Mouse (Mus musculus): Measurements from ENCODE around the gene Rab19.
"Not testable (repeated sequence)": the region's sequence is repeated elsewhere in the genome, so short reads cannot be mapped to it uniquely, and the experiment has no call there.

Rab19 gene

DNA sequence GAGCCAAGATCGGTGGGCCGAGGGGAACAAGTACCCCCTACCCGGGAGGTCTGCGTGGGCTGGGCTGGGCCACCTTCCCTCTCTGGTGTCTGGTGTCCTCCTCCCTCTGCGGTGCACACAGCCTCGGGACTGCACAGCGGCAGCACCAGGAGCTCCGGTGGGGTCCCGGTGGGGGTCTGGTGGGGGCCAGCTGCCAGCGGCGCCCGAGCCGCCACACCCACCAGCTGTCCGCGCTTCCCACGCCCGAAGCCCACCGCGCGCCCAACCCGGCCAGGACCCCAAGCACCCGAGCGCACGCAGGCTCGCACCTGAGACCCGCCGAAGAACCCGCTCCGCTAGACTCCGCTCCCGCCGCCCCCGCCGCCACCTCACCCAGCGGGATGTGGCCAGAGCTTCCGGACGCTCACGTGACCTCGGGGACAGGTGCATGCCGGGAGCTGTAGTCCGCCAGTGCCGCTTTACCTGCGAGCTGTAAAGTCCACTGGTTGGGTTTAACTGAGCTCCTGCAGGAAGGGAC is 3.6 kb upstream of the Rab19 start, which contains the start of gene Slc37a3:
TSS of gene Slc37a3 (minus strand) at position 365 of the 517 bp plus-strand sequence.
- in situ Hi-C loops (cut with MboI; ENCODE audit: low pct_unique_long_range_greater_than_20kb in 1 of 2, low sequenced_read_pairs in 2 of 2, unreplicated experiment in 1 of 2) = no loop called here

DNA sequence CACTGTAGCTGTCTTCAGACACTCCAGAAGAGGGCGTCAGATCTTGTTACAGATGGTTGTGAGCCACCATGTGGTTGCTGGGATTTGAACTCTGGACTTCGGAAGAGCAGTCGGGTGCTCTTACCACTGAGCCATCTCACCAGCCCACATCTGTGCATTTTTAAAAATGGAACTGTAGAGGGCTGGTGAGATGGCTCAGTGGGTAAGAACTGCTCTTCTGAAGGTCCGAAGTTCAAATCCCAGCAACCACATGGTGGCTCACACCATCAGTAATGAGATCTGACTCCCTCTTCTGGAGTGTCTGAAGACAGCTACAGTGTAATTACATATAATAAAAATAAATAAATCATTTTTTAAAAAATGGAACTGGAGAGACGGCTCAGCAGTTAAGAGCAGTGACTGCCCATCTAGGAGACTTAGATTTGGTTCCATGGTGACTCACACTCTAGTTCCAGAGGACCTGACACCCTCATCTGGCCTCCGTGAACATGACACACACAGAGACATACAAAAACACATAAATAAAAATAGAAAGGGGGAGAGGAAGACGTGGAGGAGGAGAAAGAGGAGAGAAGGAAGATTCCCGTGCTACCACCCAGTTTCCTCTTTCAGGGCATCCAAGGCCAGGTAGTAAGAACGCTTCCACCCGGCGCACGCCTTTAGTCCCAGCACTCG is 2.7 kb upstream of the Rab19 start:
- in situ Hi-C loops (cut with MboI; ENCODE audit: low pct_unique_long_range_greater_than_20kb in 1 of 2, low sequenced_read_pairs in 2 of 2, unreplicated experiment in 1 of 2) = not testable (repeated sequence)

DNA sequence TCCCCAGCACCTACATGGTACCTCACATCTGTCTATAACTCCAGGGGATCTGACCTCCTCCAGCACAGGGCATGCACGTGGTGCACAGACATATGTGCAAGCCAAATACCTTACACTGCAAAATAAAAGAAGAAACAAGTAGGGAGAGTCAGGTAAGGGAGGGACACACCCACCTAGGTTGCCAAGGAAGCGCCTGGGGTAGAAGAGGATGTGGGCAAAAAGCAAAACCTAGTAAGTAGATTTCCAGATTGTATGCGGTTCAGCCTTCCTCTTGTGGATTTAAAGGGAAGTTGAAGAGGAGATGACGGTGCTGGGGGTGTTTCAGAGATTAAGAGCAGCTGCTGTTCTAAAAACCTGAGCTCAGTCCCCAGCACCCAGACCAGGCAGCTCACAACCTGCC is 1.8 kb upstream of the Rab19 start:
- in situ Hi-C loops (cut with MboI; ENCODE audit: low pct_unique_long_range_greater_than_20kb in 1 of 2, low sequenced_read_pairs in 2 of 2, unreplicated experiment in 1 of 2) = no loop called here

DNA sequence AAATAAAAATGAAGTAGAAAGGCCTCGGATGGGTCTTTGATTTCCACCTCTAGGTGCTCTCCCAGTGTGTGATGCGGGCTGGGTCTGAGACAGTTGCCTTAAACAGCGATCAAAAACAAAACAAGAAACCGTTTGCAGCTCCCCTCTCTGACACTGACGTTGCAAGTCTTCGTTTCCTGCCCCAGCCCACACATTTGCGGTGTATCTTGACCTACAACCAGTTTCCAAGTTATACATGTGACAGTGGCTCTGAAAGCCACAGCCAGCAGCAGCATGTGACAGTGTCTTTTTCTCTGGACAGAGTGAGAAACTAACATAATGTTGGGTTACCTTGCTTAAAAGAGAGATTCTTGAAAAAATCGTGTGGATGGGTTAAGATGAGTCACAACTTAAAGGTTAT is 1.2 kb upstream of the Rab19 start:
- in situ Hi-C loops (cut with MboI; ENCODE audit: low pct_unique_long_range_greater_than_20kb in 1 of 2, low sequenced_read_pairs in 2 of 2, unreplicated experiment in 1 of 2) = no loop called here

DNA sequence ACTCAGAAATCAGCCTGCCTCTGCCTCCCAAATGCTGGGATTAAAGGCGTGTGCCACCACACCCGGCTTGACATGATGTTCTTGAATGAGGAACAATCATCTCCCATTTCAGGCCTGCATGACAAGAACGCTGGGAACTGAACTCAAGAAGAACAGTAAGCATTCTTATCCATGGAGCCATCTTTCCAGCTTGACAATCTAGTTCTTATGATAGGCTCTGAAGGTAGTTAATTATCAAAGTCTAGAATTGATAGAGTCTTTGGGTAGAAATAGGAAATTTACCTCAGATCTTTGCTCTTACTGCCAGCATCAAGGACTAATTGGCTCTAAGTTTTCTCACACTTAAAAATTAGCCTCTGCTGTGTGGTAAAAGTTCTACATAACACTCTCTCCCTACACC is 699 bp upstream of the Rab19 start:
- in situ Hi-C loops (cut with MboI; ENCODE audit: low pct_unique_long_range_greater_than_20kb in 1 of 2, low sequenced_read_pairs in 2 of 2, unreplicated experiment in 1 of 2) = no loop called here

DNA sequence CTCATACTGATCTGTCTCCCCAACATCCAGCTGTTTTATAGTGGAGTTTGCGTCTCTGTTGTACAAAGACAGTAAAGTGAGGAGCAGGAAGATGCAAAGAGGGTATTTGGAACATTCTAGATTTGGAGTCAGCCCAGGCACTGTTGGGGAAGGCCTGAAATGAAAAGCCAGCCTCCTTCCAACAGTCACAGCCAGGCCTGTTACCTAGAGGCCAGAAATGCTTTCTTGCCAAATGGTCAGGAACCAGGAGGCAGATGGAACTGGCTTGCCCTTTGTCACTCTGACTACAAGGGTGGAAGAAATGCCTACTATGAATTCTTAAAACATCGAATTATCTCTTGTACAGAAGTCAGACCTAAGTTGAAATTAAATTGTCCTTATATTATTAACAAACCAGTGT is 9.0 kb downstream of the Rab19 start:
- in situ Hi-C loops (cut with MboI; ENCODE audit: low pct_unique_long_range_greater_than_20kb in 1 of 2, low sequenced_read_pairs in 2 of 2, unreplicated experiment in 1 of 2) = no loop called here

DNA sequence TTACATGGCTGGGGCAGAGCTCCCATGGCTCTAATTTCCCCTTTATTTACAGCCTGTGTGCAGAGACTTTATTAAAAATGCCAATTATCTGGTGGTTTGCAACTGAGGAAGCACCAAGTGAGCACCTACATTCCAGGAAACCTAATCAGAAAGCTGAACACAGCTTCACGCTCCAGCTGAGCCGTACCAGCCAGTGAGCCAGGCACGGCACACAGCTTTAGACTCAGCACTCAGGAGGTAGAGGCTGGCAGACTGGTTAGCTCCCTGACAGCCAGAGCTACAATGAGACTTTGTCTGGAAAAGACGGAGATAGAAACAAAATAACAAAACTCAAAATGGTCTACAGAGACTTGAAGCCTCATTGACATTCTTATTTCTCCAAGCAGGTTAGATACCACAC is 14.5 kb downstream of the Rab19 start:
- in situ Hi-C loops (cut with MboI; ENCODE audit: low pct_unique_long_range_greater_than_20kb in 1 of 2, low sequenced_read_pairs in 2 of 2, unreplicated experiment in 1 of 2) = no loop called here

DNA sequence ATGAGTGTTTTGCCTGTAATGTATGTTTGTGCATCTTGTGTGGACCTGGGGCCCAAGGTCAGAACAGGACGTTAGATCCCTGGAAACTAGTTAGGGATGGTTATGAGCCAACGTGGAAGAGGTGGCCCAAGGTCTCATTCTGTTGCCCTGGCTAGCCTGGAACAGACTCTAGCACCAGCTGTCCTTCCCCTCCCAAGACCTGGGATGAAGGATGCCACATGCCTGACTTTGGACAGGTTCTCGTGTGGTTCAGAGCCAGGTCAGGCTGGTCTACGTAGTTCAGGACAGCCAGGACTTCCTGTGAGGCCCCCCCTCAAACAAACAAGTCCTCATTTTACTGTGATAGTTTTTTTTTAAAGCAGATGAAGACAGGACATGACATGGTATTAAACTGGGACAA is 14.9 kb downstream of the Rab19 start:
- in situ Hi-C loops (cut with MboI; ENCODE audit: low pct_unique_long_range_greater_than_20kb in 1 of 2, low sequenced_read_pairs in 2 of 2, unreplicated experiment in 1 of 2) = no loop called here

DNA sequence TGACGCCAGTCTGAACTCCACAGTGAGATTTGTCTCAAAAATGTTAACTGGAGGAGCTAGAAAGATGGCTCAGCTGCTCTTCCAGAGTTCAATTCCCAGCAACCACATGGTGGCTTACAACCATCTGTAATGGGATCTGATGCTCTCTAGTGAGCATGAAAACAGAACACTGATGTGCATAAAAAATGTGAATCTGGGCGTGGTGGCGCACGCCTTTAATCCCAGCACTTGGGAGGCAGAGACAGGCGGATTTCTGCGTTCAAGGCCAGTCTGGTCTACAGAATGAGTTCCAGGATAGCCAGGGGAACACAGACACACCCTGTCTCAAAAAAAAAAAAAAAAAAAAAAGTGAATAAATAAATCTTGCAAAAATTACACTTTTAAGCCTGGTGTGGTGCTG is 16.1 kb downstream of the Rab19 start:
- in situ Hi-C loops (cut with MboI; ENCODE audit: low pct_unique_long_range_greater_than_20kb in 1 of 2, low sequenced_read_pairs in 2 of 2, unreplicated experiment in 1 of 2) = no loop called here

DNA sequence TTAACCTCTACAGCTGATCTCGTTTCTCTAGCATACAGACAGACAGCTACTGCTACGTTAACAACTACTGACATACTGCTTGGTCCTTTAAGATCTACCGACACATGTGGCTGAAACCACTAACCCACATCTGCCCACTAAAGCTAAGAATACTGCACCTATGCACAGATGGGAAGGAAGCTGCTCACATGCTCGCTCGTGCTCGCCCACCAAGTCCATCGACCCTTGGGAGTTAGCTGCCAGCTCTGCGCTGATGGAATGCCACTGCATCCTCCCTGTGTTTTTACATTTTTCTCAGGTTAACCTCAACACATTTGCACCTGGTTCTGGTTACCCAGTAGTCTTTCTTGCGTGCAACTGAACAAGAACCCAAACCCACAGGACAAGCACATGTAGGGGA is 17.4 kb downstream of the Rab19 start:
- in situ Hi-C loops (cut with MboI; ENCODE audit: low pct_unique_long_range_greater_than_20kb in 1 of 2, low sequenced_read_pairs in 2 of 2, unreplicated experiment in 1 of 2) = no loop called here

DNA sequence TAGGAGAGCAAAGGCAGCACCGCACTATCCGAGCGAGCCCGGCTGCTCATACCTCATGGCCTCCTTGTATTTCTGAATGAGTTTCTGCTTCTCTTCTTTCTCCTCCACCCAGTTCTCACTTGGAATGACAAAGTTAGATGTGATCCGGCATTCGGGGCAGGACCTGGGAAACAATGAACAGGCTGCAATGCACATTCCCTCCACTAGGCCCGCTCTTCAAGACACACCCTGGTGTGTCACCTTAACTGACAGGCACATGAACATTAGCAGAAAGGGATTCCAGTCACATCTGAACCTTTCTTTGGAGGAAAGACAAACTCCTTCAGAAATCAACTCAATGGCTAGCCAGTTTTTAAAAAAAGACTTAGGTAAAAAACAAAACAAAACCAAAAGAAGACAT is 19.4 kb downstream of the Rab19 start:
- in situ Hi-C loops (cut with MboI; ENCODE audit: low pct_unique_long_range_greater_than_20kb in 1 of 2, low sequenced_read_pairs in 2 of 2, unreplicated experiment in 1 of 2) = no loop called here

DNA sequence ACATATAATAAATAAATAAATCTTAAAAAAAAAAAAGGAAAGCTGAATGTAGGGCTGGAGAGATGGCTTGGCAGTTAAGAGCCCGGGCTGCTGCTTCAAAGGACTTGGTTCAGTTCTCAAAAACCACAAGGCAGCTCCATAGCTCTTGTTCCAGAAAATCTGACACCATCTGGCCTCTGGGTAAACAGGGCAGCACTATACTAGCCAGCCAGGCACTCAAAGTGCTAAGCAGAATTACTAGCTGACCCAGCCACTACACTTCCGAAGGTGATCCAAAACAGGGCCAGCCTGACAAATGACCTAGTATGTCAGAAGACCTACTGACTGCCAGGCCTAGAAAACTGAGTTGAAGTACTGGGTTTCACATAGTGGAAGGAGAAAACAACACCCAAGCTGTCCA is 22.2 kb downstream of the Rab19 start:
- in situ Hi-C loops (cut with MboI; ENCODE audit: low pct_unique_long_range_greater_than_20kb in 1 of 2, low sequenced_read_pairs in 2 of 2, unreplicated experiment in 1 of 2) = no loop called here

DNA sequence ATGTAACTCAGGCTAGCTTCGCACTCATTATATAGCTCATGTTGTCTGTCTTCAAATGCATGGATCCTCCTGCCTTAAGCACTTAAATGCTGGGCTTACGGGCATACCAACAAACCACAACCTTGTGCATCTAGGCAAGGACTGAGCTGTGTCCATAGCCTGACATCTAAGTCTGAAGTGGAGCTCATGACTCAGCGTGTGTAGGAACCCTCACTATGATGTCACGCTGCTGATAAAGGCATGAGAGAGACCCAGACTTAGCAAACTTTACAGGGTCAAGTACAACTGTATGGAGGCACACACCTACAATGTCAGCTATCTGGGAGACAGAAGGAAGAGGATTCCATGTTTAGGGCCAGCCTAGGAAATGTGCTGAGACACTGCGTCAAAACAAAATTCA is 25.5 kb downstream of the Rab19 start:
- in situ Hi-C loops (cut with MboI; ENCODE audit: low pct_unique_long_range_greater_than_20kb in 1 of 2, low sequenced_read_pairs in 2 of 2, unreplicated experiment in 1 of 2) = no loop called here

DNA sequence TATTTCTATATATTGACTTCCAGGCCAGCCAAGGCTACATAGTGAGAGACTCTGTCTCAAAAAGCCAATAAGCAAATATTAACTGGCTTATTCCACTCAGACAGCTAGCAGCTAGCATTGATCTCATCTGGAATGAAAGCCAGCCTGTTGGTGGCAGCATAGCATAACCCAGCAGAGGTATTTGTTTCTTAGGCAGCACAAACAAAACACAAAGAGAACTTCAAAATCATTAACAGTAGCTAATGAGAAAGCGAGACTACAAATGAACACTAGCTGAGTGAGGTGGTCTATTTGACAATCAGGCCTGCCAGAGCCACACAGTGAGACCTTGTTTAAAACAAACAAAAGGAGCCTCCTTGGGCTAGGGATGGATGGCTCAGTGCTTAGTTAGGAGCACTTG is 33.1 kb downstream of the Rab19 start:
- in situ Hi-C loops (cut with MboI; ENCODE audit: low pct_unique_long_range_greater_than_20kb in 1 of 2, low sequenced_read_pairs in 2 of 2, unreplicated experiment in 1 of 2) = loop anchor here in 1 of 2 experiments (5.0 kb wide), 1 partner anchor 38 kb away; no protein-coding TSS in a partner anchor

DNA sequence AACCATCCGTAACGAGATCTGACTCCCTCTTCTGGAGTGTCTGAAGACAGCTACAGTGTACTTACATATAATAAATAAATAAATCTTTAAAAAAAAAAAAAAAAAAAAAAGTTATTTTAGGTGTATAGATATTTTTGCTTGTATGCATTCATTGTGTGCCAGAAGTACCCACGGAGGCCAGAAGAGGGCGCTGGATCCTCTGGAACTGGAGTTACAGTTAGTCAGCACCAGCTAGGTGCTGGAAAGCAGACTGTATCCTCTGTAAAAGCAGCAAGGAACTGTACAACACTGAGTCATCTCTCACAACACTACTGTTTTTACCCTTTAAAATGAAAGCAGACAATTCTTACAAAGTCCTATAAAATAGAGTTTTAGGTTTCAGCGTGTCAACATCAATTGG is 34.8 kb downstream of the Rab19 start:
- in situ Hi-C loops (cut with MboI; ENCODE audit: low pct_unique_long_range_greater_than_20kb in 1 of 2, low sequenced_read_pairs in 2 of 2, unreplicated experiment in 1 of 2) = loop anchor here in 1 of 2 experiments (5.0 kb wide), 1 partner anchor 37 kb away; no protein-coding TSS in a partner anchor

DNA sequence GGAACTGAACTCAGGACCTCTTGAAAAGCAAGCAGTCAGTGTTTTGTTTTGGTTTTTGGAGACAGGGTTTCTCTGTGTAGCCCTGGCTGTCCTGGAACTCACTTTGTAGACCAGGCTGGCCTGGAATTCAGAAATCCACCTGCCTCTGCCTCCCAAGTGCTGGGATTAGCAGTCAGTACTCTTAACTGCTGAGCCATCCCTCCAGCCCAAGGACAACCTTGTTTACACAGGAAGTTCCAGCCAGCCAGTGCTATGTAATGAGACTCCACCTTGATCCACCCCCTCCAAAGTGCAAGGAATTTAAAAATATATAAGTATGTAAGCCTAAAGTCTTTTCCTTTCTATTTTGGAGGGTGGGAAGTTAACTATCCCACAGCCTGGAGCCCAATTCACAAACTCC is 35.7 kb downstream of the Rab19 start:
- in situ Hi-C loops (cut with MboI; ENCODE audit: low pct_unique_long_range_greater_than_20kb in 1 of 2, low sequenced_read_pairs in 2 of 2, unreplicated experiment in 1 of 2) = loop anchor here in 1 of 2 experiments (5.0 kb wide), 1 partner anchor 36 kb away; no protein-coding TSS in a partner anchor

DNA sequence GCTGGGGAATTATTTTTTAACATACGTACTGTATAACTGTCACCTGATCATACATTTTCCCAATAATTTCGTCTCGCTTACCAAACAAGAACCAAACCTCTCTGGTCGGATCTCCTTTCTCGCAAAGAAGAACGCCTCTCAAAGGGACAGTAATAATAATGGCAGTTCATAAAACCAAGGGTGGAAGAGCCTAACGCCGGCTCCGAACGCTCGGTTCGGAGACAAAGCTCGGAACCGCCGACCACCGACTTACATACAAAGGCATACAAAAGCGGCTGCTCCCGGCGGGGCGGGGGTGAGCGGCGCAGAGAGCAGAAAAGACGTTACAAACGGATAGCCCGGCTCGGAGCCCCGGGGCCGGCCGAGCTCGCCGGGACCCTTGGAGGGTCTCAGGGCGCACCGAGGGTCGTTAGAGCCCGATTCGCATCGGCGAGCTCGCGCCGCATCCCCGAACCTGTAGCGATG is 38.4 kb downstream of the Rab19 start:
- in situ Hi-C loops (cut with MboI; ENCODE audit: low pct_unique_long_range_greater_than_20kb in 1 of 2, low sequenced_read_pairs in 2 of 2, unreplicated experiment in 1 of 2) = loop anchor here in 1 of 2 experiments (5.0 kb wide), 1 partner anchor 33 kb away; no protein-coding TSS in a partner anchor

DNA sequence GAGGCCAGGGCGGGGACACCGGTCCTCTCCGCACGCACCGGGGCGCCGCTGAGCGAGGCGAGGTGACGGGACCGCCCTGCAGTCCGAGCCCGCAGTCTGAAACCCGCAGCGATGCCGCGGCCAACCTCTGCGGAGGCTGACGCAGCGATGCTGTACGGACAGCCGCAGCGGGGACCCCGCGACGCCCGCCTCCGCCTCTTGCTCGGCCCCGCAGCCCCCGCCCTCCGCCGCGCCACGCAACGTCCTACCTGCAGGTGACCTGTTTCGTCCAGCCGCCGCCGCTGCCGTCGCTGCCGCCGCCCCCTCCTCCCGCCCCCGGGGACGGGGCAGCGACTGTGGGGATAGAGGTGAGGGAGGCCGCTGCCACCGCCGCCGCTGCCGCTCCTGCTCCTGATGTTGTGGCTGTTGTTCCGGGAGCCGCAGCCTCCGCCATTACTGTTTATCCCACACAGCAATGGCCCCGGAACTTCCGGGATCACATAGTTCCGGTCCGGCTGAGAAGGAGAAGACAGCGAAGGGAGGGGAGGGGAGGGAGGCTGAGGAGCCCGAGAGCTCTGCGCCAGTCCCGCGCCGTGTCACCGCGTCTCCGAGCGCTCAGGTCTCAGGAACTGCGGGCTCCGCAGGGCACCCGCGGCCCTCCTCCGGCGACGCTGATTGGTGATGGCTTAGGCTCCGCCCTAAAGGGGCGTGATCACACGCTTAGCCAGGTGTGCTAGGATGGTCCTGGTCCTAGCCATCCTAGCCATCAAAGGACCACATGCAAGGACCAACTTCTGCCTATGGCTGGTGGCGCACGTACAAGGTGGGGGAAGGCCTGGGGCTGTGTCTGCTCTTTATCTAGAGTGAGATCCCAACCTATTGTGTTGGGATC is 39.1 kb downstream of the Rab19 start, which contains the start of gene Mkrn1:
TSS of gene Mkrn1 (minus strand) at position 612 of the 871 bp plus-strand sequence.
- in situ Hi-C loops (cut with MboI; ENCODE audit: low pct_unique_long_range_greater_than_20kb in 1 of 2, low sequenced_read_pairs in 2 of 2, unreplicated experiment in 1 of 2) = loop anchor here in 1 of 2 experiments (5.0 kb wide), 1 partner anchor 32 kb away; no protein-coding TSS in a partner anchor

DNA sequence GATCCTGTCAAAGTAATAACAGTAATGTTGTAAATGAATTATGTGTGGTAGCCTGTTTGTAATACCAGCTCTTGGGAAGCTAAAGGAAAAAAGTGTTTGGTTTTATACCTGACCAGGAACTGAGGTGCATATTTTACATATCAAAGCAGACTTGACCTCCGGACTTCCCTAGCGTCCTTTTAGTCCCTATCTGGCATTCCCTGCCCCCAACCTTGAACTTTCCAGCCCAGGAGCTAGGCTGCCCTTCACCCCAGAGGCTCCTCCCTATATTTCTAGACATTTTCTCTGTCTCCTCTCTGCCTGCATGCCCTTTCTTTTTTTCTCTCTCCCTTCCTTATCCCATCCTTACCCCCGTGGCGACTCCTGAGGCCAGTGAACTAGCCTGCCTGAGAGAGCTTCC is 39.9 kb downstream of the Rab19 start:
- in situ Hi-C loops (cut with MboI; ENCODE audit: low pct_unique_long_range_greater_than_20kb in 1 of 2, low sequenced_read_pairs in 2 of 2, unreplicated experiment in 1 of 2) = no loop called here

All from mouse embryonic stem cell (cell line).